Mouse (Mus musculus): ENCODE results near the gene Chsy1. TPM values are rescaled to one million over a fixed set of nuclear protein-coding genes. Genes with fewer than 3 reads are reported as not detected.

The Chsy1 gene
- polyA plus RNA-seq, 1 experiment from 2014 or later, result 21.1 TPM

- Histone ChIP-seq H3K27me3 (ENCODE audit: control insufficient read depth, insufficient read depth, low read length) (no peaks in the 10 kb centered on the region), H3K36me3 (ENCODE audit: control insufficient read depth, insufficient read depth, low read length) (no peaks in the 10 kb centered on the region), H3K4me1 (ENCODE audit: control insufficient read depth, insufficient read depth, low read length) (no peaks in the 10 kb centered on the region), H3K9ac (ENCODE audit: low read length) (no peak overlapping the region), H3K4me3 (ENCODE audit: low read depth, low read length) (no peak overlapping the region), H3K9me3 (ENCODE audit: control insufficient read depth, low read length) (no peaks in the 10 kb centered on the region), H3K27ac (ENCODE audit: low read depth, low read length) (no peak overlapping the region), H3K4me2 (ENCODE audit: low read depth) (no peak overlapping the region)
- no peak for ATAC-seq (ENCODE audit: insufficient read depth, low FRiP score, low TSS enrichment)
- DNase-seq (ENCODE audit: low spot score), result no peak
- 82% methylated on average over 5 of the region's 5 CpGs for WGBS
These were observed 29.6 kb downstream of the Chsy1 start for GRCm38 (mm10) chr7:66138878-66139277.

DNA sequence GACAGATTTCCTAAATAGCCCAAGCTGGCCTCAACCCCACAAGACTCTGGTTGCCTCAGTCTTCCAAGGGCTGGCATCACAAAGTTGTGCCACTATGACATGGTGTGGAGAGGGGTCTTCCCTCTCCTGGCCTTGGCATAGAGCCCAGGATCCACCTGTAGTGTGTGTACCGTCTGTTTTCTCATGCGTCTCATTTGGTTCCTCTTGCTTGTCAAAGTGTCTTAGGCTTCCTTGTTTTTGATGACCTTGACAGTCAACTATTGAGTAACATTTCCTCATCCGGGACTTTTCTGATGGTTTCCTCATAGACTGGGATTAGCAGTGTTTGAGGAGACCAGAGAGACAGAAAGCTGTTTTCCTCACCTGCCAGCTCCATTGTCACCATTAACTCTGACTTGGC, 30.8 kb downstream of the Chsy1 start:
- H3K9me3 ChIP-seq (ENCODE audit: control insufficient read depth, low read length), result no peaks in the 10 kb centered on the region
- H3K36me3 ChIP-seq (ENCODE audit: control insufficient read depth, insufficient read depth, low read length), result no peaks in the 10 kb centered on the region
- H3K27ac ChIP-seq (ENCODE audit: low read depth, low read length), result no peak overlapping the region
- ATAC-seq (ENCODE audit: insufficient read depth, low FRiP score, low TSS enrichment), result no peak
- no peaks in the 10 kb centered on the region for H3K27me3 ChIP-seq (ENCODE audit: control insufficient read depth, insufficient read depth, low read length)
- DNase-seq (ENCODE audit: low spot score), result no peak
- no peak overlapping the region for H3K9ac ChIP-seq (ENCODE audit: low read length)
- 85% methylated on average over 3 of the region's 3 CpGs for WGBS
- H3K4me1 ChIP-seq (ENCODE audit: control insufficient read depth, insufficient read depth, low read length), result no peaks in the 10 kb centered on the region
- H3K4me2 ChIP-seq (ENCODE audit: low read depth), result no peak overlapping the region
- H3K4me3 ChIP-seq (ENCODE audit: low read depth, low read length), result no peak overlapping the region

DNA sequence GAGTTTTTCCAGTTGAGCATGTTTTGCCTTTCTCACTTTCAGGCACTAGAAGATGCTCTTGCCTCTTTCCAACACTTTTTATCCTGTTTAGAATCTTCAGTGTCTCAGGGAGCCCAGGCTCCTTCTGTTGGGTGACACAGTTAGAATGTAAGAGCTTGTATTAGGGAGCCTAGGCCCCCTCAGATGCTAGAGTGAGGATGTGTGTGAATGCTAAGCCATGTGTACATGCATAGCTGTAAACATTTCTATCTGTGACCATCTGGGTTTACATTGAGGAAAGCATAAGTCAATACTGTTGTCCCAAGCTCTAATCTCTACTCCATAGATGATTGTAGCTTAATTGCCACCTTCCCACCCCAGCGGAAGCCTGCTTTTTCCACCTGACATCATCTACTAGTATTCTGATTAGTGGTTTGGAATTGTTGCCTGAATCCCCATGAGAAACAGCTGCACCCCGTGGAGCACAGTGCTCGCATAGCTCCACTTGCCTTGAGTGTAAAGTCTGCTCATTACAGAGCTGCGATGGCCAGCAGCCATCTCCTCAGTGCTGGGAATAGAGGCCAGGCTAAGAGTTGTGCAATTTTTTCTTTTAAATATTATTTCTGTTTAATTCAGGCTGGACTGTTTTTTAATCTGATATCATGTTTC, 31.7 kb downstream of the Chsy1 start:
- H3K9ac ChIP-seq (ENCODE audit: low read length), result no peak overlapping the region
- H3K27ac ChIP-seq (ENCODE audit: low read depth, low read length), result no peak overlapping the region
- no peak overlapping the region for H3K4me2 ChIP-seq (ENCODE audit: low read depth)
- no peak overlapping the region for H3K4me3 ChIP-seq (ENCODE audit: low read depth, low read length)
- 73% methylated on average over 4 of the region's 4 CpGs for WGBS
- H3K4me1 ChIP-seq (ENCODE audit: control insufficient read depth, insufficient read depth, low read length), result no peaks in the 10 kb centered on the region
- no peaks in the 10 kb centered on the region for H3K27me3 ChIP-seq (ENCODE audit: control insufficient read depth, insufficient read depth, low read length)
- no peak for ATAC-seq (ENCODE audit: insufficient read depth, low FRiP score, low TSS enrichment)
- no peaks in the 10 kb centered on the region for H3K36me3 ChIP-seq (ENCODE audit: control insufficient read depth, insufficient read depth, low read length)
- no peak for DNase-seq (ENCODE audit: low spot score)
- no peaks in the 10 kb centered on the region for H3K9me3 ChIP-seq (ENCODE audit: control insufficient read depth, low read length)

DNA sequence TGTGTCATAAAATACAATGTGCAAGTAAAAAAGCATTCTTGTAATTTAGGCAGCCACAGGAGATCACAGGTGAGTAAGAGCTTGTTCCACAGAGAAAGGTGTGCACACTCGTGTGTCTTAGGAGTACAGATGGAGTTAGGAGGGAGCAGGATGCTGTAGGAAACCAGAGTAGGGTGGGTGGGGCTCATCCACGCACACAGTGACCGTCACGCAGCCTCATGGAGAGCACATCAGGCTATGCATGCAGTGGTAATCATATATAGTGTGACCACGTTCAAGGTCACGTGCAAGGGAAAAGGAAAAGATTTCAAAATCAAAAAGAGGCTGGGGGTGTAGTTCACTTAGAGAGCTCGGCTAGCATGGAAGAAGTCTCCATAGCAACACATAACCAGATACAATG, 33.2 kb downstream of the Chsy1 start:
- no peaks in the 10 kb centered on the region for H3K4me1 ChIP-seq (ENCODE audit: control insufficient read depth, insufficient read depth, low read length)
- 89% methylated on average over 7 of the region's 7 CpGs for WGBS
- no peak overlapping the region for H3K9ac ChIP-seq (ENCODE audit: low read length)
- ATAC-seq (ENCODE audit: insufficient read depth, low FRiP score, low TSS enrichment), result no peak
- no peak overlapping the region for H3K4me3 ChIP-seq (ENCODE audit: low read depth, low read length)
- no peak overlapping the region for H3K27ac ChIP-seq (ENCODE audit: low read depth, low read length)
- no peak overlapping the region for H3K4me2 ChIP-seq (ENCODE audit: low read depth)
- H3K27me3 ChIP-seq (ENCODE audit: control insufficient read depth, insufficient read depth, low read length), result no peaks in the 10 kb centered on the region
- no peaks in the 10 kb centered on the region for H3K9me3 ChIP-seq (ENCODE audit: control insufficient read depth, low read length)
- DNase-seq (ENCODE audit: low spot score), result no peak
- H3K36me3 ChIP-seq (ENCODE audit: control insufficient read depth, insufficient read depth, low read length), result no peaks in the 10 kb centered on the region

DNA sequence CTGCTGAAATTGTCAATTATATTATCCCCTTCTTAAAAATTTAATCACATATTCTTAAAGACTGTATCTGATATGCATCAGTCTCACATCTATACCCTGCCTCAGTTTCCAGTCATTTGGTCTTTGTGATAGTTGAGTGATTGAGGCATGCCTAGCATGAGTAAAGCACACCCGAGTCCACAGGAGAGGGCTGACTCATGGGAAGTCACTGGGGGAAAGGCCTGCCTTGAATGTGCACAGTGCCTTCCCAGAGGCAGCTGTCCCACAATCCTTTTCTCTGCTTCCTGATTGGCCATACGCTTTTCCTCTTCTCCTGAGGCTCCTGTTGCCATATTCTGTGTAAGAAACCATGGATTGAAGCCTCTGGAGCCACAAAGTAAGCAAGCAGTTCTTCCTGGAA, 35.2 kb downstream of the Chsy1 start:
- Histone ChIP-seq H3K9me3 (ENCODE audit: control insufficient read depth, low read length) (no peaks in the 10 kb centered on the region), H3K4me3 (ENCODE audit: low read depth, low read length) (no peak overlapping the region), H3K9ac (ENCODE audit: low read length) (no peak overlapping the region), H3K36me3 (ENCODE audit: control insufficient read depth, insufficient read depth, low read length) (no peaks in the 10 kb centered on the region), H3K27me3 (ENCODE audit: control insufficient read depth, insufficient read depth, low read length) (no peaks in the 10 kb centered on the region), H3K4me2 (ENCODE audit: low read depth) (no peak overlapping the region), H3K27ac (ENCODE audit: low read depth, low read length) (no peak overlapping the region), H3K4me1 (ENCODE audit: control insufficient read depth, insufficient read depth, low read length) (no peaks in the 10 kb centered on the region)
- WGBS, result 100% methylated on average over 2 of the region's 2 CpGs
- ATAC-seq (ENCODE audit: insufficient read depth, low FRiP score, low TSS enrichment), result no peak
- no peak for DNase-seq (ENCODE audit: low spot score)

GRCm38 (mm10) chr7:66147156-66147555, 37.8 kb downstream of the Chsy1 start:
- H3K4me3 ChIP-seq (ENCODE audit: low read depth, low read length), result no peak overlapping the region
- DNase-seq (ENCODE audit: low spot score) (no peak), ATAC-seq (ENCODE audit: insufficient read depth, low FRiP score, low TSS enrichment) (no peak)
- H3K4me2 ChIP-seq (ENCODE audit: low read depth), result no peak overlapping the region
- no peak overlapping the region for H3K27ac ChIP-seq (ENCODE audit: low read depth, low read length)
- H3K9ac ChIP-seq (ENCODE audit: low read length), result no peak overlapping the region
- no peaks in the 10 kb centered on the region for H3K36me3 ChIP-seq (ENCODE audit: control insufficient read depth, insufficient read depth, low read length)
- 100% methylated on average over 1 of the region's 1 CpGs for WGBS
- H3K27me3 ChIP-seq (ENCODE audit: control insufficient read depth, insufficient read depth, low read length), result no peaks in the 10 kb centered on the region
- no peaks in the 10 kb centered on the region for H3K4me1 ChIP-seq (ENCODE audit: control insufficient read depth, insufficient read depth, low read length)
- no peaks in the 10 kb centered on the region for H3K9me3 ChIP-seq (ENCODE audit: control insufficient read depth, low read length)

- H3K27ac ChIP-seq (ENCODE audit: low read depth, low read length), result no peak overlapping the region
- DNase-seq (ENCODE audit: low spot score), result no peak
- peaks cover 3% of the 10 kb centered on the region; the same call in 1 of the 2 replicates for H3K36me3 ChIP-seq (ENCODE audit: control insufficient read depth, insufficient read depth, low read length)
- H3K9me3 ChIP-seq (ENCODE audit: control insufficient read depth, low read length), result no peaks in the 10 kb centered on the region
- H3K4me1 ChIP-seq (ENCODE audit: control insufficient read depth, insufficient read depth, low read length), result no peaks in the 10 kb centered on the region
- no peaks in the 10 kb centered on the region for H3K27me3 ChIP-seq (ENCODE audit: control insufficient read depth, insufficient read depth, low read length)
- no peak overlapping the region for H3K4me3 ChIP-seq (ENCODE audit: low read depth, low read length)
- H3K4me2 ChIP-seq (ENCODE audit: low read depth), result no peak overlapping the region
- ATAC-seq (ENCODE audit: insufficient read depth, low FRiP score, low TSS enrichment), result no peak
- H3K9ac ChIP-seq (ENCODE audit: low read length), result no peak overlapping the region
- 99% methylated on average over 3 of the region's 3 CpGs for WGBS
These were observed 38.5 kb downstream of the Chsy1 start for GRCm38 (mm10) chr7:66147816-66148215.

DNA sequence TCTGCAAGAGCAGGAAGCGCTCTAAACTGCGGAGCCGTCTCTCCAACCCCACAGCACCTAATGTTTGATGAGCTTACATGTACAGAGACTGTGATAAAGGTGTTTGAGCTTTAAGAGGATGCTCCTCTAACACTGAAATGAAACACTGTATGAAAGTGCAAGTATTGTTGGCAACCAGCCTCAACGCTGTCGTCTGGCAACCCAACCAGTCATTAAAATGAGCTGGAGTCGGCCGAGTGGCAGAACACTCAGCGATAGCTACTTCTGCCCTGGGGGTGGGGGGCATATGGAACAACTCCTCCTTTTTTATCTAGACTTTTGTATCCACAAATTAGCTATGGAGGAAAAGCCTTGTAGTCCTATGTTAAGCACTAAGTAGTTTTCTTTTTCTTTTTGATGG, 40.2 kb downstream of the Chsy1 start:
- Histone ChIP-seq H3K9ac (ENCODE audit: low read length) (no peak overlapping the region), H3K27ac (ENCODE audit: low read depth, low read length) (no peak overlapping the region), H3K27me3 (ENCODE audit: control insufficient read depth, insufficient read depth, low read length) (no peaks in the 10 kb centered on the region), H3K4me2 (ENCODE audit: low read depth) (no peak overlapping the region), H3K36me3 (ENCODE audit: control insufficient read depth, insufficient read depth, low read length) (peaks cover 3% of the 10 kb centered on the region; the same call in 1 of the 2 replicates), H3K4me3 (ENCODE audit: low read depth, low read length) (no peak overlapping the region), H3K4me1 (ENCODE audit: control insufficient read depth, insufficient read depth, low read length) (no peaks in the 10 kb centered on the region), H3K9me3 (ENCODE audit: control insufficient read depth, low read length) (no peaks in the 10 kb centered on the region)
- WGBS, result 86% methylated on average over 8 of the region's 8 CpGs
- DNase-seq (ENCODE audit: low spot score) (no peak), ATAC-seq (ENCODE audit: insufficient read depth, low FRiP score, low TSS enrichment) (no peak)

GRCm38 (mm10) chr7:66150411-66150810, 41.1 kb downstream of the Chsy1 start:
- H3K9me3 ChIP-seq (ENCODE audit: control insufficient read depth, low read length), result no peaks in the 10 kb centered on the region
- no peaks in the 10 kb centered on the region for H3K4me1 ChIP-seq (ENCODE audit: control insufficient read depth, insufficient read depth, low read length)
- peaks cover 3% of the 10 kb centered on the region; the same call in 1 of the 2 replicates for H3K36me3 ChIP-seq (ENCODE audit: control insufficient read depth, insufficient read depth, low read length)
- WGBS, result 90% methylated on average over 3 of the region's 3 CpGs
- no peak overlapping the region for H3K27ac ChIP-seq (ENCODE audit: low read depth, low read length)
- H3K4me3 ChIP-seq (ENCODE audit: low read depth, low read length), result no peak overlapping the region
- H3K27me3 ChIP-seq (ENCODE audit: control insufficient read depth, insufficient read depth, low read length), result no peaks in the 10 kb centered on the region
- DNase-seq (ENCODE audit: low spot score) (no peak), ATAC-seq (ENCODE audit: insufficient read depth, low FRiP score, low TSS enrichment) (no peak)
- H3K9ac ChIP-seq (ENCODE audit: low read length), result no peak overlapping the region
- no peak overlapping the region for H3K4me2 ChIP-seq (ENCODE audit: low read depth)

All from neural tube, embryonic 11.5 days (tissue).